Mouse (Mus musculus) olfactory bulb, adult 2 months (tissue): ENCODE measurements around the gene Tchhl1.

ENCODE experiments used
- CTCF ChIP-seq: fragments of 200-500 bp; IDR thresholded peaks from 2 replicates; pipeline ENCODE4 v1.5.1; 2012; ENCODE audit warnings: low read depth, mild to moderate bottlenecking, low read length, moderate library complexity; ENCODE audit not compliant: insufficient read depth
- POLR2A ChIP-seq: fragments of 200-500 bp; IDR thresholded peaks from 2 replicates; pipeline ENCODE4 v1.6.1; 2012; ENCODE audit warnings: mild to moderate bottlenecking, low read depth, low read length, moderate library complexity; ENCODE audit not compliant: insufficient read depth

- TF ChIP-seq POLR2A = no peak
- no peak for TF ChIP-seq CTCF
These were observed 25.0 kb upstream of the Tchhl1 start for GRCm38 (mm10) chr3:93443501-93444101.
